Mouse (Mus musculus): Measurements from ENCODE around the gene Cldn10.
A peak's percentile ranks its signal among the peaks of the same experiment; 100 is the strongest.
"Not testable (repeated sequence)": the region's sequence is repeated elsewhere in the genome, so short reads cannot be mapped to it uniquely, and the experiment has no call there.

The Cldn10 gene

DNA sequence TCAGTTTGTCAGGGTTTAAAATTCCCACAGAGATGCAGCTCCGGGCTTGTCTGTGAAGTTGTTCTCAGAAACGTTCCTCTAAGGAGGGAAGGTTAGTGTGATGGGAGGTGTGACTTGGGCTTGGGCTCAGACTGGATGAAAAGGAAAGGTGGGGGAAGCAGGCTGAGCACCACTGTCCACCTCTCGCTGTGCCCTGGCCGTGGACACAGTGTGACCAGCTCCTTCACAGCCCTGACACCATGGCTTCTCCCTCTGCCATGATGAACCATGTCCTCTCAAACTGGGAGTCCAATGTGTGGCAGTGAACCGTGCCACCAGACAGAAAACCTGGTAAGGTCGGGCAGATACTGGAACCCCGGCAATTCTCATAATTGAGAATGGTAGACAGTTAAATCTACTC lies 6.1 kb upstream of the Cldn10 start:
- no peak for DNase-seq (ENCODE audit: low read depth, low spot score)

- DNase-seq (ENCODE audit: low read depth, low spot score), result no peak
These were observed 5.5 kb upstream of the Cldn10 start for GRCm38 (mm10) chr14:118782241-118782640.

DNA sequence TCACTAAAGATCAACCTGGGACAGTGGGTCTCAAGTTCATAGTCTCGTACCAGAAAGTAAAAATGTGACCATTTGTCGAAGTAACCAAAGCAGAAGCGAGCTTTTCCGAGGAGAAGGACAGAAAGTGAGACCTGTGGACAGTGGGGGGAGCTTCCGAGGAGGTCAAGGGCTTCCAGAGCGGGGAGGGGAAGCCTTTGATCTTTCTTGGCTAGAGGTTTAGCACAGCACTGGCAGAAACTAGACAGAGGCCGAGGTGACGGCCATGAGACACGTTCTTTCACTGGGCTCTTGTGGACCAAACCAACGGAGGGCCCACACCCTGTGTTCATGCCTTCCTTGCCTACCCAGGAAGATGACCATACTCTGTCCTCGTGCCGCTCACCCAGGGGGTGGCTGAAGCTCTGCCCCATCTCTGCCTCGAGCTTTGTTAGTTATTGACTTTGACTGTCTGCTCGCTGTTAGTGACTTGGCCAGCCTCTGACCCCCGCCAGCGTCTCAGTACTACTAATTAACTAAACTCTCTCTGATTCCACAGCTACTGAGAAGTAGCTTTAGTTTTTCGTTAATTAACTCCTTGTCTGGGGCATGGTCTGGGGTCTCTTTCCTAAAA lies 4.3 kb upstream of the Cldn10 start:
- no peak for DNase-seq (ENCODE audit: low read depth, low spot score)

- DNase-seq (ENCODE audit: low read depth, low spot score), result no peak
These were observed 2.5 kb downstream of the Cldn10 start for GRCm38 (mm10) chr14:118790217-118790616.

DNA sequence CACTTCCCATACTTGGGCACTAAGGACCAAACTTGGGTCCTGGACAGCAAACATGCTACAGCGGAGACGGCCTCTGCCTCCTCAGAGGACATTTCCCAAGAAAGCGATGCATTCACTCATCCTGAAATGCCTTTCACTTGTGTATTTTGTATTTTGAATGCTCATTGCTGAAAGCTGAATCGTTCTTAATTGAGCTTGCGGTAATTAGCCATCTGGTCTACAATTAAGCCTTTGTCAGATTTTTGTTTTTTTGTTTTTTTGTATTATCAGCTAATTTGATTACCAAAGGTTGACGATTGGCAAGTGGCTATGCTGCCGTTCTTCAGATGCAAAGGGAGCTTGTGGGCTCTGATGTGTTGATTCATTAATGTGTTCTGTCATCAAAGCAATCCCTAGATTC lies 5.2 kb downstream of the Cldn10 start:
- DNase-seq (ENCODE audit: low read depth, low spot score), result no peak

GRCm38 (mm10) chr14:118793416-118793815 lies 5.7 kb downstream of the Cldn10 start:
- DNase-seq (ENCODE audit: low read depth, low spot score), result no peak

- DNase-seq (ENCODE audit: low read depth, low spot score), result no peak
These were observed 6.5 kb downstream of the Cldn10 start for GRCm38 (mm10) chr14:118794196-118794595.

GRCm38 (mm10) chr14:118794893-118795292 lies 7.2 kb downstream of the Cldn10 start:
- DNase-seq (ENCODE audit: low read depth, low spot score), result no peak

- no peak for DNase-seq (ENCODE audit: low read depth, low spot score)
These were observed 8.4 kb downstream of the Cldn10 start for GRCm38 (mm10) chr14:118795915-118796693.

DNA sequence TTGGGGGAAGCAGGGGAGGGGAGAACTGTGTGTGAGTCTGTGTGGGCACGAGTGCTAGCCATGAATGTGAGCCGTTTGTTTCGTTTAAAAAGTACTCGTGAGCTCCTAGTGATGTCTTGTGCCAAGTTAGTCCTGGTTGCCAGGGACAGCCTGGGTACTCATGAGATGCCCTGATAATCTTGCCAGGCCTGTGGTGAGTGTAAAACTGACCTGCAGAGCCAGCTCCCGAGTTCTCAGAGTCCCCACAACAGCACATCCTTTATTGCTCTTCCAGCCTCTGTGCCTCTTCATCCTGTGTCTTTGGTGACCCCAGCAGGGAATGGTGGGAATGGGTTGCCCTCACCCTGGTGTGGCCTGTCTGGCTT lies 9.0 kb downstream of the Cldn10 start:
- DNase-seq (ENCODE audit: low read depth, low spot score), result no peak

GRCm38 (mm10) chr14:118797270-118797669 lies 9.6 kb downstream of the Cldn10 start:
- DNase-seq (ENCODE audit: low read depth, low spot score), result no peak

GRCm38 (mm10) chr14:118799918-118800317 lies 12.2 kb downstream of the Cldn10 start:
- no peak for DNase-seq (ENCODE audit: low read depth, low spot score)

GRCm38 (mm10) chr14:118803936-118804335 lies 16.2 kb downstream of the Cldn10 start:
- no peak for DNase-seq (ENCODE audit: low read depth, low spot score)

DNA sequence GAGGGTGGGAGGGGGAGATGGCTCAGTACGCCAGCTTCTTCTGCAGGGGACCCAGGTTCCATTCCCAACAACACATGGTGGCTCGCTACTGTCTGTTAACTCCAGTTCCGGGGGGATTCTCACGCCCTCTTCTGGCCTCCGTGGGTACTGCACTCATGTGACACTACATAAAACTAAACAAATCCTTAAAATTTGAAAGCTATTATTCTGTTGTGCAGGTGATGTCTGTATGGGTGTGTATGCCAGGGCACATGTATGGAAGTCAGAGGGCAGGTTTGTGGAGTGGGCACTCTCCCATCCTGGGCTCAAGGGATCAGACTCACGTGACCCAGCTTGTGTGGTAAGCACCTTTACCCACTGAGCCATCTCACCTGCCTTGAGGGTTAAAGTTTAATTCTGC lies 16.6 kb downstream of the Cldn10 start:
- no peak for DNase-seq (ENCODE audit: low read depth, low spot score)

- no peak for DNase-seq (ENCODE audit: low read depth, low spot score)
These were observed 19.9 kb downstream of the Cldn10 start for GRCm38 (mm10) chr14:118807653-118808052.

DNA sequence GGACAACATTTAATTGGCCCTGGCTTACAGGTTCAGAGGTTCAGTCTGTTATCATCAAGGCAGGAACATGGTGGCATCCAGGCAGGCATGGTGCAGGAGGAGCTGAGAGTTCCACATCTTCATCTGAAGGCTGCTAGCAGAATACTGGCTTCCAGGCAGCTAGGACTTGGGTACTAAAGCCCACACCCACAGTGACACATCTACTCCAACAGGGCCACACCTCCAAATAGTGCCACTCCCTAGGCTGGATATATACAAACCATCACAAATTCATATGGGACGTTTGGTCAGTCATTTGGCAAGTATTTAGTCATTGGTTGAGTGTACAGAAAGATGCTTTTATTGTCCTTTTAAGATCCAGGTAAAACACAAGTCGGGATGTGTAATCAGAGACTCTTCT lies 20.5 kb downstream of the Cldn10 start:
- not testable (repeated sequence) for DNase-seq (ENCODE audit: low read depth, low spot score)

DNA sequence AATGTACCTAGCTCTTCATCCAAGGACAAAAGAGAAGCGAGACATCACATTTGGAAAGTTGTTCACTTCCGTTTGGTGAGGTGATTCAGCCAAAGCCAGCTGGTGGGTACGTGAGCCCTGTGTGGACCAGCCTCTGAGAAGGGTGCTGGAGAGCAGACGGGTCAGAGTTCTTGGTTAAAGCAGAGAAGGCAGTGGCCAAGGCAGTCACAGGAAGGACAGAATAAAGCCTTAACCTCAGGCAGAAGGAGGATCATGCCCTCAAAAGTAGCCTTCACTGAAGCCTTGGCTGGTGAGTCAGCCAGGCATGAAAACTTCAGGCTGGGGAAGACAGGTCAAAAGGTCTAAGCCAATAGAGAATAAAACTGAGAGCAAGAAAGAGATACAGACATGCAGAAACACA lies 22.0 kb downstream of the Cldn10 start:
- DNase-seq (ENCODE audit: low read depth, low spot score), result no peak

GRCm38 (mm10) chr14:118811256-118811655 lies 23.5 kb downstream of the Cldn10 start:
- not testable (repeated sequence) for DNase-seq (ENCODE audit: low read depth, low spot score)

DNA sequence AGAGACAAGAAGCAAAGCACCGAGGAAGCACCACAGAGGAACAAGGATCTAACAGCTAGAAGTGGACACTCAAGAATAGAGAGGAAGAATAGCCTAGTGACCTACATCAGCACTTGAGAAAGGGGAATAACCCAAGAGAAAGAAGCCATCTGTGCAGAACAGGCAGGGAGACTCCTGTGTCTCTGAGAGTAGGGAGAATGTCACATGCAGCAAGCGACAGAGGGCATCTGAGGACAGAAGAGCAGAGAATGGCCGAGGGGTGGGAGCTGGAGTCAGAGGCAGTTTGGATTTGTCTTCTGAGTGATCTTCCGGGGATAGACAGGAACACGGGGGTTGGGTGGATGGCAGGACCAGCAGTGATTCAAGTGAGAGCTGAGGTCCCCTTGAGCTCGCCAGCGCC lies 25.4 kb downstream of the Cldn10 start:
- no peak for DNase-seq (ENCODE audit: low read depth, low spot score)

DNA sequence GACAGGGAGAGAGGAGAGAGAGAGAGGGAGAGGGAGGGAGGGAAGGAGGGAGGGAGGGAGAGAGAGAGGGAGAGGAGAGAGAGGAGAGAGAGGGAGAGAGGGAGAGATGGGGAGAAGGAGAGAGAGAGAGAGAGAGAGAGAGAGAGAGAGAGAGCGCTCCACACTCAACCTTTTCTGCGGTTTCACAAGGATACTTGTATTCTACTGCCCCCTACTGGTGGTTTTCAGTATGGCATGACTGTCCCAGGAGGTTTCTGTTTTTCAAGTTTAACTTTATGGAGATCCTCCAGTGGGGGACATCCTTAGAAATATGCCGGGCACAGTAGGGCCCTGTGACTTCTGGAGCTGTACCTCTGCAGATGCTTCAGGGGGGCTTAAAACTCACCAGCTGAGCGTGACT lies 28.8 kb downstream of the Cldn10 start:
- peak; percentile 76 for DNase-seq (ENCODE audit: low read depth, low spot score)

- peak; percentile 59 for DNase-seq (ENCODE audit: low read depth, low spot score)
These were observed 32.4 kb downstream of the Cldn10 start for GRCm38 (mm10) chr14:118820111-118820510.

- no peak for DNase-seq (ENCODE audit: low read depth, low spot score)
These were observed 35.1 kb downstream of the Cldn10 start for GRCm38 (mm10) chr14:118822816-118823215.

DNA sequence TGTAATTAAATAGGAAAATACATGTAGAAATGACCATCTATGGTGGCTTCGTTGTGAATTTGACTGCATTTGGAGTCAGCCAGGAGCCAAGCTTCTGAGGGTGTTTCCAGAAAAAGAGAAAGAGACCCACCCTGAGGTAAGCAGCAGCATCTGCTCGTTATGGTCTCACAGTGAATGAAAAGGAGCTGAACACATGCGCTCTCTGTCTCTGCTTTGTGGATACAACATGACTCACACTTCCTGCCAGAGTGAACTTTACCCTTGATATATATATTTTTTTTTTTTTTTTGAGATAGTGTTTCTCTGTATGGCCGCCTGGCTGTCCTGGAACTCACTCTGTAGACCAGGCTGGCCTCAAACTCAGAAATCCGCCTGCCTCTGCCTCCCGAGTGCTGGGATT lies 35.6 kb downstream of the Cldn10 start:
- no peak for DNase-seq (ENCODE audit: low read depth, low spot score)

Data from forelimb bud, embryonic 11.5 days (tissue).